ENCODE assay signal across 10 mouse cellular contexts in genomic region chr4:149878021-149878449, GRCm38 (mm10).
A peak's percentile ranks its signal among the peaks of the same experiment; 100 is the strongest.
DNase-seq lines count a peak whose midpoint lies in the region; ATAC-seq and TF ChIP-seq lines count a peak whose summit lies in the region.
"Had no signal": no experiment of that assay in that cellular context is flagged by ENCODE, and none has a peak within 500 bp of the region (broad histone marks: within the 10 kb centered on the region; RNA-seq: fewer than 3 reads in every experiment).

No protein-coding gene starts in this region.

- no peak for TF ChIP-seq POLR2A in kidney, adult 2 months (IDR thresholded peaks at IDR 0.05; ENCODE audit: low read depth, low read length)
- no peak for TF ChIP-seq POLR2A in limb, embryonic 14.5 days (IDR thresholded peaks at IDR 0.05; ENCODE audit: borderline replicate concordance, extremely low read depth, insufficient read depth, insufficient read length)

- 78% methylated on average over 6 of the region's 6 CpGs for WGBS in kidney, adult 2 months
- 47% methylated on average over 6 of the region's 6 CpGs for WGBS in embryonic facial prominence, embryonic 10.5 days
- 40% methylated on average over 6 of the region's 6 CpGs for WGBS in limb, embryonic 14.5 days

- 0 out of 2 replicates have a peak, but pooled peaks have one; percentile 28 for ATAC-seq in limb, embryonic 14.5 days (ENCODE audit: low FRiP score, low read depth)
- ATAC-seq: Patski had no signal

- H3K27me3 ChIP-seq in kidney, adult 2 months (replicated peaks; ENCODE audit: control insufficient read depth, insufficient read depth, low read length), result no peaks in the 10 kb centered on the region
- peaks cover 10% of the 10 kb centered on the region; the same call in 1 of the 2 replicates for H3K27me3 ChIP-seq in embryonic facial prominence, embryonic 10.5 days (replicated peaks; ENCODE audit: low read depth, poor library complexity, severe bottlenecking)
- no peaks in the 10 kb centered on the region for H3K27me3 ChIP-seq in limb, embryonic 14.5 days (ENCODE audit: control insufficient read depth, insufficient read depth, low read length)
- H3K27me3 ChIP-seq: Patski had no signal

- no peak overlapping the region for H3K4me3 ChIP-seq in kidney, adult 2 months (ENCODE audit: insufficient read depth, low read depth, low read length)
- no peak overlapping the region; the same call in 1 of the 2 replicates for H3K4me3 ChIP-seq in embryonic facial prominence, embryonic 10.5 days
- H3K4me3 ChIP-seq in limb, embryonic 14.5 days (replicated peaks; ENCODE audit: low read length), result no peak overlapping the region

- no peaks in the 10 kb centered on the region for H3K36me3 ChIP-seq in kidney, adult 2 months (ENCODE audit: control insufficient read depth, insufficient read depth, low read length)
- H3K36me3 ChIP-seq in embryonic facial prominence, embryonic 10.5 days (replicated peaks), result no peaks in the 10 kb centered on the region
- H3K36me3 ChIP-seq in limb, embryonic 14.5 days (ENCODE audit: control insufficient read depth, insufficient read depth, low read length), result no peaks in the 10 kb centered on the region

- no peak overlapping the region for H3K4me2 ChIP-seq in limb, embryonic 14.5 days (replicated peaks; ENCODE audit: low read depth, low read length, severe bottlenecking)
- H3K4me2 ChIP-seq: liver, embryonic 11.5 days had no signal

- H3K4me1 ChIP-seq in kidney, adult 2 months (ENCODE audit: control insufficient read depth, insufficient read depth, low read length), result no peaks in the 10 kb centered on the region
- H3K4me1 ChIP-seq in embryonic facial prominence, embryonic 10.5 days, result peaks cover 77% of the 10 kb centered on the region
- H3K4me1 ChIP-seq in limb, embryonic 14.5 days (ENCODE audit: control insufficient read depth, insufficient read depth, low read length), result peaks cover 49% of the 10 kb centered on the region

- H3K27ac ChIP-seq in kidney, adult 2 months (ENCODE audit: insufficient read depth, low read depth, low read length), result no peak overlapping the region
- H3K27ac ChIP-seq in embryonic facial prominence, embryonic 10.5 days (replicated peaks), result peak overlapping the region; percentile 80
- H3K27ac ChIP-seq in limb, embryonic 14.5 days (replicated peaks; ENCODE audit: low read depth, low read length), result 0 out of 2 replicates have a peak overlapping the region, but pooled peaks have one; percentile 26

- no peak overlapping the region for H3K9ac ChIP-seq in limb, embryonic 14.5 days (ENCODE audit: low read depth, low read length, severe bottlenecking)

- no peak for TF ChIP-seq CTCF in kidney, adult 2 months (conservative IDR thresholded peaks at IDR 0.05; ENCODE audit: insufficient read depth, insufficient read length, low read depth, low read length)

- H3K9me3 ChIP-seq in embryonic facial prominence, embryonic 10.5 days, result no peaks in the 10 kb centered on the region
- H3K9me3 ChIP-seq in limb, embryonic 14.5 days (ENCODE audit: control insufficient read depth, low read length), result no peaks in the 10 kb centered on the region

- peak; percentile 52 for DNase-seq in adrenal gland, postnatal 14 days
- no peak for DNase-seq in adrenal gland, postnatal 4 days (ENCODE audit: low spot score in 2 of 2)
- peak; percentile 36 for DNase-seq in kidney, adult 2 months
- DNase-seq in kidney, adult 18-20 months, result no peak
- DNase-seq in embryonic facial prominence, embryonic 10.5 days (ENCODE audit: low spot score), result peak; percentile 63
- no peak for DNase-seq in limb, embryonic 14.5 days (ENCODE audit: low spot score)
- DNase-seq in right cerebral cortex, adult 18-20 months, result no peak
- DNase-seq in frontal cortex, adult 2 months (ENCODE audit: extremely low spot score in 1 of 2, low spot score in 1 of 2), result no peak

Comparison
In these comparisons a context has a peak if more than half of its experiments do, and no peak if none do; other contexts are left out.
1. DNase-seq: peak in adrenal gland, postnatal 14 days (single experiment), kidney, adult 2 months (single experiment) and embryonic facial prominence, embryonic 10.5 days (single experiment); none in adrenal gland, postnatal 4 days (0 of 2), kidney, adult 18-20 months (single experiment), limb, embryonic 14.5 days (single experiment), right cerebral cortex, adult 18-20 months (single experiment) and frontal cortex, adult 2 months (0 of 2).